Comparison of ENCODE assay signal across 26 mouse cellular contexts in genomic region chr15:97731111-97731510, GRCm38 (mm10). TPM values are rescaled to one million over a fixed set of nuclear protein-coding genes. Genes with fewer than 3 reads are reported as not detected.
DNase-seq lines count a peak whose midpoint lies in the region; ATAC-seq and TF ChIP-seq lines count a peak whose summit lies in the region.
"Had no signal": no experiment of that assay in that cellular context is flagged by ENCODE, and none has a peak within 500 bp of the region (broad histone marks: within the 10 kb centered on the region; RNA-seq: fewer than 3 reads in every experiment).

Gene Endou, minus strand, starts transcription at chr15:97731339.

- H3K4me2 ChIP-seq in limb, embryonic 15.5 days, result no peak within 1 kb of the TSS
- H3K4me2 ChIP-seq: embryonic facial prominence, embryonic 13.5 days; forebrain, embryonic 13.5 days; heart, embryonic 11.5 days; hindbrain, embryonic 13.5 days; liver, embryonic 11.5 days; midbrain, embryonic 12.5 days had no signal

- H3K27ac ChIP-seq in gastrocnemius, adult 2 months, result 0 out of 2 replicates have a peak within 1 kb of the TSS, but pooled peaks have one; percentile 8
- peak within 1 kb of the TSS; percentile 27; the same call in 1 of the 2 replicates for H3K27ac ChIP-seq in limb, embryonic 15.5 days
- no peak within 1 kb of the TSS for H3K27ac ChIP-seq in limb, embryonic 10.5 days
- peak within 1 kb of the TSS; percentile 95 for H3K27ac ChIP-seq in thymus, adult 2 months (ENCODE audit: control insufficient read depth, insufficient read depth, low read length)
- H3K27ac ChIP-seq: embryonic facial prominence, embryonic 13.5 days; forebrain, embryonic 13.5 days; hindbrain, embryonic 13.5 days; kidney, postnatal 0 days; midbrain, embryonic 12.5 days had no signal

- H3K9ac ChIP-seq in limb, embryonic 15.5 days, result no peak within 1 kb of the TSS
- H3K9ac ChIP-seq: embryonic facial prominence, embryonic 13.5 days; forebrain, embryonic 13.5 days; hindbrain, embryonic 13.5 days; liver, postnatal 0 days; midbrain, embryonic 12.5 days had no signal

- H3K27me3 ChIP-seq in limb, embryonic 15.5 days, result no peaks in the 10 kb centered on the region
- no peaks in the 10 kb centered on the region for H3K27me3 ChIP-seq in limb, embryonic 10.5 days (ENCODE audit: low read depth, poor library complexity, severe bottlenecking)
- H3K27me3 ChIP-seq in thymus, adult 2 months (ENCODE audit: control insufficient read depth, insufficient read depth, low read length), result no peaks in the 10 kb centered on the region
- H3K27me3 ChIP-seq: embryonic facial prominence, embryonic 13.5 days; forebrain, embryonic 13.5 days; hindbrain, embryonic 13.5 days; midbrain, embryonic 12.5 days; Patski had no signal

- intact Hi-C loops in gastrocnemius, adult 2 months (cut with DNase I), result no loop called here

- no peak for TF ChIP-seq CTCF in gastrocnemius, adult 2 months (IDR thresholded peaks at IDR 0.05)
- TF ChIP-seq CTCF in thymus, adult 2 months (IDR thresholded peaks at IDR 0.05; ENCODE audit: borderline replicate concordance, control insufficient read depth, extremely low read depth, insufficient read depth, low read length, poor library complexity), result no peak

- no peak for DNase-seq in gastrocnemius, adult 2 months
- DNase-seq in gastrocnemius, adult 8-10 months (ENCODE audit: low spot score in 2 of 2), result no peak
- no peak for DNase-seq in limb, embryonic 10.5 days (ENCODE audit: low spot score)
- peak; percentile 75 for DNase-seq in thymus, adult 2 months
- peak; percentile 68 for DNase-seq in thymus, postnatal 4 days
- no peak for DNase-seq in adrenal gland, postnatal 36 days
- DNase-seq in liver, result no peak
- DNase-seq: cerebellum, adult 2 months; cerebellum, postnatal 25 days; heart, postnatal 14 days; kidney, adult 18-20 months; layer of hippocampus, postnatal 36 days; left cerebral cortex, postnatal 4 days; liver, postnatal 0 days; lung, postnatal 14 days; right cerebral cortex, postnatal 14 days had no signal

- no peaks in the 10 kb centered on the region for H3K36me3 ChIP-seq in limb, embryonic 15.5 days
- H3K36me3 ChIP-seq in limb, embryonic 10.5 days, result no peaks in the 10 kb centered on the region
- no peaks in the 10 kb centered on the region for H3K36me3 ChIP-seq in thymus, adult 2 months (ENCODE audit: control insufficient read depth, insufficient read depth, low read length)
- H3K36me3 ChIP-seq: embryonic facial prominence, embryonic 13.5 days; G1E; hindbrain, embryonic 13.5 days; midbrain, embryonic 12.5 days had no signal

- 0 out of 2 replicates have a peak, but pooled peaks have one; percentile 40 for TF ChIP-seq POLR2A in thymus, adult 2 months (IDR thresholded peaks at IDR 0.05; ENCODE audit: control insufficient read depth, extremely low read depth, insufficient read depth, low read length, poor library complexity)

- H3K4me1 ChIP-seq in limb, embryonic 15.5 days, result peaks cover 6% of the 10 kb centered on the region
- H3K4me1 ChIP-seq in limb, embryonic 10.5 days, result no peaks in the 10 kb centered on the region
- peaks cover 67% of the 10 kb centered on the region for H3K4me1 ChIP-seq in thymus, adult 2 months (replicated peaks; ENCODE audit: control insufficient read depth, insufficient read depth, low read length)
- H3K4me1 ChIP-seq: embryonic facial prominence, embryonic 13.5 days; forebrain, embryonic 13.5 days; midbrain, embryonic 12.5 days had no signal

- no peak for ATAC-seq in limb, embryonic 15.5 days (ENCODE audit: insufficient number of reproducible peaks, low FRiP score, low TSS enrichment, low read depth)
- ATAC-seq: forebrain, embryonic 13.5 days; liver, postnatal 0 days had no signal

- no peak within 1 kb of the TSS for H3K4me3 ChIP-seq in gastrocnemius, adult 2 months
- H3K4me3 ChIP-seq in limb, embryonic 15.5 days, result peak within 1 kb of the TSS; percentile 8
- H3K4me3 ChIP-seq in limb, embryonic 10.5 days, result no peak within 1 kb of the TSS
- peak within 1 kb of the TSS; percentile 42 for H3K4me3 ChIP-seq in thymus, adult 2 months (ENCODE audit: control insufficient read depth, insufficient read depth, low read length)
- H3K4me3 ChIP-seq: embryonic facial prominence, embryonic 13.5 days; forebrain, embryonic 13.5 days; hindbrain, embryonic 13.5 days; midbrain, embryonic 12.5 days had no signal

- no peaks in the 10 kb centered on the region for H3K9me3 ChIP-seq in limb, embryonic 15.5 days
- H3K9me3 ChIP-seq in limb, embryonic 10.5 days (replicated peaks), result no peaks in the 10 kb centered on the region; the same call in 1 of the 2 replicates
- H3K9me3 ChIP-seq: embryonic facial prominence, embryonic 13.5 days; forebrain, embryonic 13.5 days; hindbrain, embryonic 13.5 days had no signal

- 84% methylated on average over 8 of the region's 8 CpGs for WGBS in limb, embryonic 15.5 days
- WGBS in limb, embryonic 10.5 days, result 92% methylated on average over 8 of the region's 8 CpGs
- WGBS in thymus, adult 2 months, result 4% methylated on average over 8 of the region's 8 CpGs

RNA-seq across cellular contexts. Expression of gene Endou, which starts in this region (rescaled TPM):
- total RNA-seq in gastrocnemius, adult 2 months (2021), result under 1 TPM; 0.13 to 0.22 TPM
- total RNA-seq in gastrocnemius, adult 8-10 months (2022), result under 1 TPM; 0.19 to 0.49 (median 0.31) TPM
- 60.0 and 68.0 TPM in 2 replicates for polyA plus RNA-seq in limb, embryonic 15.5 days (2015; fragmentation: Nextera tagmentation; extraction: Ambion mirVana)
- polyA plus RNA-seq in limb, embryonic 10.5 days (2016; fragmentation: Nextera tagmentation; extraction: Ambion mirVana), result 0.16 and 0.26 TPM in 2 replicates
- 276 and 294 TPM in 2 replicates for polyA plus RNA-seq in thymus, adult 2 months (2012; rRNA removed)
- total RNA-seq in adrenal gland, postnatal 36 days (2021), result under 1 TPM; 0.66 to 0.70 TPM
- polyA plus RNA-seq: G1E; heart, embryonic 11.5 days; liver, embryonic 11.5 days had no signal

Comparison
In these comparisons a context has a peak if more than half of its experiments do, and no peak if none do; other contexts are left out.
1. RNA of gene Endou (polyA plus RNA-seq): 276 to 294 TPM in thymus, adult 2 months and 60.0 to 68.0 TPM in limb, embryonic 15.5 days; 0.16 to 0.26 TPM in limb, embryonic 10.5 days; every median in the first group is over 10 times any median in the second.
2. H3K4me3 ChIP-seq: peak in limb, embryonic 15.5 days (single experiment) and thymus, adult 2 months (single experiment); none in gastrocnemius, adult 2 months (single experiment) and limb, embryonic 10.5 days (single experiment).
3. DNase-seq: peak in thymus, adult 2 months (single experiment) and thymus, postnatal 4 days (single experiment); none in gastrocnemius, adult 2 months (single experiment), gastrocnemius, adult 8-10 months (0 of 2), limb, embryonic 10.5 days (single experiment), adrenal gland, postnatal 36 days (0 of 2) and liver (single experiment).